Mouse (Mus musculus) skeletal muscle tissue, adult 2 months (tissue): ENCODE results near the gene Gcgr.
A peak's percentile ranks its signal among the peaks of the same experiment; 100 is the strongest.

Source experiments
- DNase-seq: peaks from one replicate; pipeline ENCODE4 v3.0.0-alpha.2; 2012; ENCODE audit warnings: low read depth, low spot score

The Gcgr gene

GRCm38 (mm10) chr11:120530085-120530964 lies at the start of gene Gcgr:
Gcgr (plus strand) TSS chr11:120530699.
- DNase-seq: no peak

- no peak for DNase-seq
Observed at GRCm38 (mm10) chr11:120483448-120483934, 47.0 kb upstream of the Gcgr start.

DNA sequence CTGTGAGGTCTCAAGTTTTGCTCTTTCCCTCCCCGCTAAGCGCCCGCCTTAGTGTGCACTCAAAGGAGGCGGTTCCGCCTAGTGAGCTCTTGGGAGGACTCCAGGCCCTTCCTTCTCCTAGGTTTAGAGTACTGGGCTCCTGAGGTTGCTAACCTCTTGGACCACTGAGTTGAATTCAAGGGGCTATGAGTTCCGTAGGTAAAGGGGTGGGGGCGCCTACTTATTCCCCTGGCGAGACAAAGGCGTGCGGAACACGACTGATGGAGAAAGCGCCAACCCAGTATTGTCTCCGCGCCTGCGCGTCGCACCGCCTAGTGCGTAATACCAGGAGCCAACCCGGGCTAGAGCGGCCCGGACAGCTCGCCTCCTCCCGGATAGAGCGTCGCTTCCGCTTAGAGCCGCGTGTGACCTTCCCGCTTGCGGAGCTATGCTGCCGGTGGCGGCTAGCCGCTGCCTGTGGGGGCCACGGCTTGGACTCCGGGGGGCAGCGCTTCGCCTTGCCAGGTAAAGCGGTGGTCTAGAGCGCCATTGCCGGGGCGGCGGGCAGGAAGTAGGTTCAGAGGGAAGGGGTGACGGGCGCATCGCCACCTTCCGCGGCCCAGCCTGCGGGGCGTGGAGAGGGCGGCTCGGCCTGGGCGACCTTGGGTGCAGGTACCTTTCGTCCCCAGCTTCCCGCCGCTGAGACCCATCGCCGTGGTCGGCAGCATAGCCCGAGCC lies 46.1 kb upstream of the Gcgr start, which contains the start of gene Mrpl12:
TSS of gene Mrpl12 (plus strand) at position 349 of the 717 bp plus-strand sequence.
- DNase-seq: peak; percentile 90

- DNase-seq: no peak
Observed at GRCm38 (mm10) chr11:120485251-120485650, 45.2 kb upstream of the Gcgr start.

DNA sequence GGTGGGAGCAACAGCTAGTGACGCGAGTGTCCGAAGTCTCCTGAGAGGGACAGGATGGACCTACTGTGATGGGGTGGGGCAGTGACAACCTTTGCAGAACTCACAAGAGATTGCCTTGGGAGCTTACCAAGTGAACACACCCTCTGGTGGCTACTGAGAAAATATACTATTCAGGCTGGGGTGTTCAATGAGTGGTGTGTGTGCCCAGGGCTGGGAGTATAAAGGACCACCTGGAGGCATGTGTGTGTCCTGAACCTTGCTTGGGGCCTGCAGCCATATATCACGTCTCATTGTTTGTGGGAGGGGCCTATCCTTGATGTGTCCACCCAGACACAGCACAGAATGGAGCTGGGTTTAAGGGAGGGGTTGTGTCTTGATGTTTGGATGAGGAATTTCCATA lies 42.0 kb upstream of the Gcgr start:
- no peak for DNase-seq

GRCm38 (mm10) chr11:120489054-120489761 lies 41.3 kb upstream of the Gcgr start:
- peak; percentile 85 for DNase-seq

- no peak for DNase-seq
Observed at GRCm38 (mm10) chr11:120490291-120491046, 40.0 kb upstream of the Gcgr start.

DNA sequence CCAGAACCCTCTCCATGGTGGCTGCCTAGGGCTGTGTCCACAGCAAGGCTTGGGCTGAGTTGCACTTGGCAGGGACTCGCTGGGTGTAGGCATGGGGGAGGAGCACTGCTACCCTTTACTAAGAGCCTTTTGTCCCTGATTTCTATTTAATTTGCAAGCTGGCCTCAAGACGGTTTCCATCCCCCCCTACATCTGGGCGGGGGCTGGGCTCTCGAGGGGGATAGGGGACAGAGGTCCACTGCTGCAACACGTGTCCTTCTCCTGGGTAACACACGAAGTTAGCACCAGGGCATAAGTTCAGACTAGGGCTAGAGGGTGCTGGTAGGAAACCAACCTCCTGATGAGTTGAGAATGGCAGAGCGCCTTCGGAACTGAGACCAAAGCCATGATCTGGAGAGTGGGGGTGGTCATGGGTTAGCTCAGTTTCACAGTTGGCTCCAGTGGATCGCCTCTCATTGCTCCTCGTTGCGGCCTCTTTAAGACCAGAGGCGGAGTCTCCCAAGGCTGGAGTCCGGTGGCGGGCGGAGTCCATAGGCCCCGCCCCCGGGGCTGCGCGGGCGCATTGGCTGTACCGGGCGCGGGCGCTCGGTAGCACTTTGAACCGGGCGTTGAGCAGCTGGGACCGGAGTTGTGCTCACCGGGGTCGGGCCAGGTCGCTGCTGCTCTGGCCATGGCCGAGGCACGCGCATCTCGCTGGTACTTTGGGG lies 39.0 kb upstream of the Gcgr start, which contains the start of gene Slc25a10:
TSS of gene Slc25a10 (plus strand) at position 524 of the 707 bp plus-strand sequence.
- DNase-seq: peak; percentile 74

DNA sequence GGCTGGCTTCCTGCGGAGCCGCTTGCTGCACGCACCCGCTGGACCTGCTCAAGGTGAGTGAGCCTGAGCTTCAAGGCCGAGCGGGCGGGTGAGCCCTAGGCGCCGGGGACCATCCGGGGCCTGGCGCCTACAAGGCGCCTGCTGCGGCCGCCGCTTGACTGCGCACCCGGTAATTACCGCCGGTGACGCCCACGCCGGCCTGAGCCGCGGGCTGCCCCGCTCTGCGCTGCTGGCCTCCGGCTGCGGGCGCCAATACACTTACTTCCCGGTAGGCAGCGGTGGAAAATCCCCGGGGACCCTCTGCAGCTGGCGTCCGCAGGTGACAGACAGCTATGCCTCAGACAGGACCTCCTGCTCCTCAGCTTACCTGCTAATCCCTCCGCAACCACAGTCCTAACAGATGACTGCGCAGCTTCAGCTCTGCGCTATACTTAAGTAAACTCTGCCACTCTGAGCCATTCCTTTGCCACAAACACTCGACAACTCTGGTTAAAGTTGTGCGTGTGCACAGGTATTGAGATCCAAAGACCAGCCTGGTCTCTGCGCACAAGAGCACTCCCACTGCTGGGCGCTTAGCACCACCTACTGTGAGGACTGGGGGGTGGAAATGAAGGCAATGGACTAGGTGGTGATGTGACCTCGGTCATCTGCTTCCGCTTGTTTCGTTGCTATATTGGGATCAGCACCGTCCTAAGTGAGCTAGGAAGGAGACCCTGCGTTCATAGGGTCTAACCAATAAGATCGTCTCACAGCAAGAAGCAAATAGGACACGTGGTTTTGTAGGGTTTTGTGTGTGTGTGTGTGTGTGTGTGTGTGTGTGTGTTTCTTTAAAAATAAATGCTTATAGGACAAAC lies 38.2 kb upstream of the Gcgr start:
- no peak for DNase-seq

DNA sequence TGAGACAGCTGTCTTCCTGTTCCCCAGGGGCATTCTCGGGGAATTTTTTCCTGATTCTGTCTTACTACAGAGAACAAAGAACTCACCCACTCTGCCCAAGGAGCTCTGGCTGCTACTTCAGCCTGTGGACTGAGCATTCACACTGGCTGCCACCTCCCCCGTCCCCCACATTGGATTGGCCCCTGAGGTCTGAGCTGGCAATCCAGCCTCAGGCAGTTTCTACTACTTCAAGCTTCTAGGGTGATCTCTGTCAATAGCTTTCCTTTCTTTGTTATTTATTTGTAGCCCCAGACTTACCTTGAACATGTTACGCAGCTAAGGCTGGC lies 37.7 kb upstream of the Gcgr start:
- DNase-seq: no peak

GRCm38 (mm10) chr11:120493351-120493750 lies 37.1 kb upstream of the Gcgr start:
- DNase-seq: no peak

DNA sequence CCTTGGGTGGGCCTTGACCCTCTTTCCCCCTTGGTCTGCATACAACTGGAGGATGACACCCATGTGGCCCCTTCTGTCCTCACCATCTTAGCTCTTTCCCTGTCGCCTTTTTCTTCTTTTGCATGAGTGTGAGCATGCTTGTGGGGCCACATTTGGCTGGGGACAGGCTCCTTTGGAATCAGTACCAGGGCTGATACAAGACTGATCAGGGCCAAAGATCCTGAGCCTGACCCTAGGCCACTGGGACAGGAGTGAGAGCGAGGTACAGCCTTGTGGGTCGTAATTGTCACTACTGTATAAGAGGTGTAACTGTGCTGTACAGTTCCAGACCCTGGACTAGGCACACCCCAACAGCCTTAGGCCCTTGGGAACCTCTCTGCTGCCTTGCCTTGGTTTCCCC lies 36.6 kb upstream of the Gcgr start:
- no peak for DNase-seq

GRCm38 (mm10) chr11:120497436-120497835 lies 33.1 kb upstream of the Gcgr start:
- no peak for DNase-seq

DNA sequence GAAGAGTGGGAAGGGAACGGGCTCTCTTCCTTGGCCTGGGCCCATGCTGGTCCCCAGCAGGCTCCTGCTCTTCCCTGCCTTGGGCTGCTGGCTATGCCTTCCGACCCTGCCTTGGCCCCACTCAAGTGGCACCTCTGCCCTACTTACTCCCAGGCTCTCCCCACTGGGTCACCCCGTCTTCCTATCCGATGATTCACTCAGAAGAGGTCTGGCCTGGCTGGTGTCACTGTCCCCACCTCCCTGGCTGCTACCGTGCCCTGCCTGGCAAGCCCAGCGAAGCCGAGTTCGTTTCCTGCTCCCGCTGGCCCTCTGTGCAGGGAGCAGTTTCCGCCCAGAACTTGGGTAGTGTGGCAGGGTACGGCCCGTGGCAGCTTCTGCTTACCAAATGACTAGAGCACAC lies 32.3 kb upstream of the Gcgr start:
- DNase-seq: no peak

- no peak for DNase-seq
Observed at GRCm38 (mm10) chr11:120498891-120499290, 31.6 kb upstream of the Gcgr start.

DNA sequence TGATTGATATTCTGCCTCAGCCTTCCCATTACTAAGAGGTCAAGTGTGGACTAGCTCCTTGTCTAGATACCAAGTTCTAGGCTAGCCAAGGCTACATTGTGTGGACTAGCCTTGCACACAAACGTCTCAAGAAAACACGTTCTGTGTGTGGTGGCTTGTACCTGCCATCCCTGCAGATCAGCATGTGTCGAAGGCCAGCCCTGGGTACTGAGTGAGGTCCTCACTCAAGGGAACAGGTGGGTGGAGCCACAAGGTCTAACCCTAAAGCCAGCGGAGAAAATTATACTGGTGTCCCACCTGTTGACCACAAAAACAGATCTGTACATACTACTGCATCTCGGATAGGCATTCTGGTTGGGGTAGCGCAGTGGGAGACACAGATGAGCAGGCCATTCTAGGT lies 30.6 kb upstream of the Gcgr start:
- DNase-seq: no peak

- DNase-seq: no peak
Observed at GRCm38 (mm10) chr11:120500357-120500756, 30.1 kb upstream of the Gcgr start.

GRCm38 (mm10) chr11:120501018-120501417 lies 29.5 kb upstream of the Gcgr start:
- DNase-seq: no peak

- no peak for DNase-seq
Observed at GRCm38 (mm10) chr11:120501701-120502100, 28.8 kb upstream of the Gcgr start.

- no peak for DNase-seq
Observed at GRCm38 (mm10) chr11:120505661-120506060, 24.8 kb upstream of the Gcgr start.
